Mouse (Mus musculus) cerebellum, postnatal 4 days (tissue): ENCODE results near the gene Evx2.

Experiments used
- DNase-seq, 2 experiments: peaks; one replicate each; pipeline ENCODE4 v3.0.0; 2022; ENCODE audit warnings: low spot score in 2 of 2, mixed read lengths in 1 of 2

Gene Evx2

DNA sequence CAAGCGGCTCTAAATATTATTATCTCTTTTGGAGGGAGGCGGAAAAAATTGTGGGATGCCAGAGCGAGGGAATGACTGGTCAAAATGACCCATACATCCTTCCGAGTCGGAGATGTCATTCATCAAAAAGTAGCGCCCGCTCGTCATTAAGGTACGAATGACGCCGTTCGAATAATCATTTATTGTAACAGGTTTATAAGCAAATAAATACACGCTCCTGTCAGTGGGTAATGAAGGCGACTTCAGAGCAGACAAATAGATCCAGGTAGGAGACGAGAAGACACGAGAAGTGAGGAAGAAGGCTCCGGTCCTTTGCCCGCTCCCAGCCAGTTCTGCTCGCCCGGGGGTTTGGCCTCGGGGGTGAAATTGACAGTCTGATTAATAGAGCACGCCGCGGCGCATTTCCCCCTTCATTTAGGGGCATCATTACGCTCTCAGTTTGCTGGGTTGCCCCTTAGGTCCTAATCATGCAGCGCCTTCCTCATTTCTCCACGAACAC is at the start of gene Evx2:
Evx2 (minus strand) TSS at position 51 of the 499 bp plus-strand sequence.
- DNase-seq: no peak

- no peak for DNase-seq
Observed at GRCm38 (mm10) chr2:74708676-74709075, 49.3 kb upstream of the Evx2 start.

GRCm38 (mm10) chr2:74707599-74707998 is 48.2 kb upstream of the Evx2 start:
- DNase-seq: peak in 1 of 2 experiments; percentile 13

DNA sequence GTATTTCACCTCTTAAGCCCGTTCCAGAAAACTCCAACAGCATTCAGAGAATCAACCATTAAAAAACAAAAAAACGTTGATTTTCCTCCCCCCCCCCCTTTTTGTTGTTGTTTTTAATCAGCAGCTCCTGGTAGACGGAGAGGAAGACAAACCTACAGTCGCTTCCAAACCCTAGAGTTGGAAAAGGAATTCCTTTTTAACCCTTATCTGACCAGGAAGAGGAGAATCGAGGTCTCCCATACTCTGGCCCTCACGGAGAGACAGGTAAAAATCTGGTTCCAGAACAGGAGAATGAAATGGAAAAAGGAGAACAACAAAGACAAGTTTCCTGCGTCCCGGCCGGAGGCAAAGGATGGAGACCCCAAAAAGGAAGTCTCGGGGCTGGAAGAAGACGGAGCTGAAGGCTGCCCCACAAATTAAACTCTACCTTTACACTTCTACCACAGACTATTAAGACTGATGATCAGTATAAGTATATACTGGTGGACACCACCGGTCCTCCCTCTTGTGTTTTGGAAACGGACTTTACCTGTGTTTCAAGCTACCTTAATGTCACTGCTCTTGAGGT is 47.1 kb upstream of the Evx2 start:
- DNase-seq: no peak

GRCm38 (mm10) chr2:74705467-74706089 is 46.2 kb upstream of the Evx2 start:
- peak in 1 of 2 experiments; percentile 17 for DNase-seq

- DNase-seq: peak in 1 of 2 experiments; percentile 10
Observed at GRCm38 (mm10) chr2:74704999-74705466, 45.7 kb upstream of the Evx2 start.

- peak in 1 of 2 experiments; percentile 13 for DNase-seq
Observed at GRCm38 (mm10) chr2:74704393-74704998, 45.1 kb upstream of the Evx2 start, which contains the start of gene Hoxd8. Gene Hoxd8 (plus strand): TSS chr2:74704615.

GRCm38 (mm10) chr2:74703720-74704392 is 44.5 kb upstream of the Evx2 start:
- peak in 1 of 2 experiments; percentile 15 for DNase-seq

DNA sequence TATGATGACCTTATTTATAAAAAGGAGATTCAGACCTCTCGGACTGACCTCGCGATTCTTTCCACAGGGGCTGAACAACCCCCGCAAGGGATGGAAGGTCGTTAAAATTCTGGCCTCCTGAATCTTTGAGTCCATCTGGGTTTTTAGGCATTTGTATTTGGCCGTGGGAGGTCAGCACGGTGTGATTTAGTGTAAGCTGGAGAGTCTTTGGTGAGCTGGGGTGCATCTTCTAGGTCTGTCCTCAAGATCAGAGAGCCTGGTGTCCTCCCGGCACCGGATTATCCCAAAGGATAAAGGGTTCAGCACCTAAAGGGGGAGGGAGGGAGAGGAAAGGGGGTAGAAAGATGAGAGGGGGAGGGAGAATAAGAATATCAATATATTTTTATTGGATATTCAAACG is 44.0 kb upstream of the Evx2 start:
- DNase-seq: no peak

DNA sequence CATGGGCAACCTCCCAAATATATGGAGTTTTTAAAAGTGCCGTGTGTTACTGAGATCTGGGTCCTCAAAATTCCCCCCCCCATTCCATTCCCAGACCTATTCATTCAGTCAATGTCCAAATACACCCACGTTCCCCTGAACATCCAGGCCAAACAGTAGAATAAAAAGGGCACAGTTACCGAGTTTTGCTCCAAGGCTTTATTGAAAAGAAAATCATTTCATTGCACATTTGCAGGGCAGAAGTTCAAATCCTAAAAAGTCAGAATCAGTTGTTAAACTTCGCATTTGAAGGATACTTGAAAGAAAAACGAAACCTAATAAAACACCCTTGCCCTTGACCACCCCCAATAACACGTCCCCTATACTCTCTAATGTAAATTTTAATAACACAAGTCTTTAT is 43.5 kb upstream of the Evx2 start:
- no peak for DNase-seq

DNA sequence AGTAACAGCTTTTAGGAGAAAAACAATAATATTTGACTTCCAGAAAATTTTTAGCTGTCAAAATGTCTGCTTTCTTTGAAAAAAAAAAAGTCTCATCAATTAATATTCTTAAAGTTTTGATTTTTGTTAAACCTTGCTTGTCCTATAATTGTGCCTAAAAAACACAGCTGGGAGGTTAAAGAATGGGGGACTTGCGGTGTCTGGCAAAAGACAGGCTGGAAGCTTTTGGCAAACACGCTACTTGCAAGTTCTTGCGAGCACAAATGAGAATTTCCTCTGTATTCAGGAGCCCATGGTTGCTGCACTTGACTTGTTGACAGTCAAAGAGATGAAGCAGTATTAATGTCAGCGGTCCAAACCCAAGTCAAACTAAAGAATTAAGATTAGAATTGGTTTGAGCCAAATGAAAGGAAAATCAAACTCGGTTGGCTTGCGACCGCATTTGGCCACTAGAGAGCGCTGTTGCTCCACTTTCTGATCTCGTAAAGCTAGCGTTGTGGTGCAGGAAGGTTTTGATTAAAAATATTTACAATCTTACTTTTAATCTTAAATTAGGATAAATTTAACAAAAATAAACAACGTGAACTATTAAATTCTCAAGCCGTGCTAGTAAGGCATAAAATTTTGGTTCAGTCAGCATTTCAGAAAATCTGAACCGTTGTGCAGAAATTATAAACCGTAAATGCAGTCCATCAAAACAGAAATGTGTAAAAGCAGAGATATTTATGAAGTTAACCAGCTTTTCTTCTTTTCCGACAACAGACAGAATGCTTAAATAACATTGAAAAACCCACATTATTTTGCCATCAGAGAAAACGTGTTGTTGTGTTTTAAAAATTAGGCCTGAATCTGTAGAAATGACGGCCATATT is 42.8 kb upstream of the Evx2 start:
- peak; percentile 77 to 87 for DNase-seq

DNA sequence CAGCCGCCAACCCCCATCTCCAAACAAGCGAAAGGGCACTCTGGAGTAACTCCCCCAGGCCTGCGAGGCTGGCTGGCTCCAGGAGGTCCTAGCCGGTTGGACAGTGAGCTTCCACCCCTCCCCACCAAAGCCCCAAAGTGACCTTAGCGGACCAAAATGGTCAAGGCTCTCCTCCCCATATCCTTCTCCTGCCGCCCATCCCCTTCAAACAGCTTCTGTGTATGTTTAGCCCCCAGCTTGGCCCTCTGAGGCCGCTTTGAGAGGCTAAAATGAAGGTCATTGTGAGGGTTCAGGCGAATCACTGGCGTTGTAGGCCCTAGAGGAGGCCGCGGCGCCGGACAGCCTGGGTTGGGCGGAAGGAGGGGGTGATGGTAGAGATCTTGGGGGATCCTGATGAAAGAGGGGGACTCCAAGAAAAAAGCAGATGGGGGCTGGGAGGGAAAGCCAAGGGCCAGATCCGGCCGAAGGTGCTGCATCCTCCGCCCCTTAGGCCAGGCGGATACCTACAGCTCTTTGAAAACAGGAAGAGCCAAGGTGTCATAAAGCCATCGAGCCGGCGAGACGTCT is 41.3 kb upstream of the Evx2 start:
- peak in 1 of 2 experiments; percentile 19 for DNase-seq

DNA sequence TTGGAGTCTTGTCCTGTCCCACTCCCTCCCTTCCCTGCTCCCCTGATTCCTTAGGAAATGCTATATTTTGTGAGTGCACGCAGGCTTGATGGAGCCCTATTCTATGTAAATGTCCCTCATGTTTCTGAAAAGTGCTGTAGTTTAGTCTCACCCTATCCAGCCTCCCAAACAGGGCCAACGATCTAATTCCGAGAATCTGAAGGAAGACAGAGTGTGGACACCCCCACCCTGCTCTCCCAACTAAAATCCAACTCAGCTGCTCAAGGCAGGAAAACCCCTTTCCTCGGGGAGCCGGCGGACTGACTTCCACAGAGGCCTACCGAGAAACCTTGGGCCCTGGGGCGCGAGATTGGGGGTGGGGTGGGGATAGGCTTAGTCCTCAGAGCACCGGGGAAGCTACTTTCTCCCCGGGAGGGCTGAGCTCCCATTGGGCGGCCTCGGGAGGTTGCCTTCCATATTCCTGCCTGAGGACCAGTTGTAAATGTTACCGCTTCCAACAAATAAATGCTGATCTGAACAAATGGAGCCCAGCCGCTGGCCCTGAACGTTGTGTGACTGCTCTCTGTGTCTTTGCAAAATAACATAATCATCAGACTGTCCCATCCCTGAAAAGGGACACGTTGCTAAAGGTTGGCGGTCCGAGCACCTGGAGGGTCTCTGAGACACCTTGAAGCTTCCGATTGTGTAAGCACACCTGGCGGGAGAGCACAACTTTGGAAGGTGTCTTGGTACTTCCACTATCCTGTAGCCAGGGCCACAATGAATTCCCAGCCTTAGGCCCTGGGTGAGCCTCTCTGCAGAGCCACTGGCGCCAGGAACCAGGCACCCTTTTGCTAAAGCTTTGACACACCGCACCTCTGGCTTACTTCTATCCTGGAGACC is 40.5 kb upstream of the Evx2 start:
- DNase-seq: peak in 1 of 2 experiments; percentile 18

DNA sequence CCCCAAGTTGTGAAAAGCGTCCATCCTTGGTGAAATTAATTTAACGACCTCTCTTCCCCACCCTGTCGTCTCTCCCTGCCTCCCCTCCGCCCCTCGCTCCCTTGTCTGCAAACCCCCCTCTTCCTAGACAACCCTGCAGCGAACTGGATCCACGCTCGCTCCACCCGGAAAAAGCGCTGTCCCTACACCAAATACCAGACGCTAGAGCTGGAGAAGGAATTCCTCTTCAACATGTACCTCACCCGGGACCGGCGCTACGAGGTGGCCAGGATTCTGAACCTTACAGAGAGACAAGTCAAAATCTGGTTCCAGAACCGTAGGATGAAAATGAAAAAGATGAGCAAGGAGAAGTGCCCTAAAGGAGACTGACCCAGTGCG is 39.7 kb upstream of the Evx2 start:
- peak in 1 of 2 experiments; percentile 10 for DNase-seq

- DNase-seq: peak in 1 of 2 experiments; percentile 19
Observed at GRCm38 (mm10) chr2:74698201-74699052, 39.1 kb upstream of the Evx2 start.

DNA sequence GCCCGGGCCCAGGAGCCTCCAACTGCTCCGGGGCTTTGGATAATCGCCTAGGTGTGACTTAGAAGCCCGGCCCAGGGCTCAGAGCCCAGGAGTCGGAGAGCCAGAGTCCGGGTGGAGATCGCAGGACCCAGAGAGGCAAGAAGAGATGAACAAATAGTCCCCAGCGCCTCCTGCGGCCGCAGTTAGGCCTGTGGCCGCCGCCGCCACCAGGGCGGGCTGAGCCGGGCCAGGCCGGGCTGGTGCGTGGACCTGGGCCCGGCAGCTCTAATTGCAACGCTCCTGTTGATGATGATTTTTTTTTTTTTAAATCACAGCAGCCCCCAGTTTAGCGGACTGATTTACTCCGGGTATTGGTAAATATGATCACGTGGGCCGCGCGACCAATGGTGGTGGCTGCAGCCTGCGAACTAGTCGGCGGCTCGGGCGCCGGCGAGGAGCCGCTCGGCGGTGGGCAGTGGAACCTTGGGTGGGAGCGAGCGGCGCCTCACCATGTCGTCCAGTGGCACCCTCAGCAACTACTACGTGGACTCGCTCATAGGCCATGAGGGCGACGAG is 38.3 kb upstream of the Evx2 start, which contains the start of gene Hoxd9:
Hoxd9 (plus strand) TSS at position 161 of the 555 bp plus-strand sequence.
- peak in 1 of 2 experiments; percentile 18 for DNase-seq

DNA sequence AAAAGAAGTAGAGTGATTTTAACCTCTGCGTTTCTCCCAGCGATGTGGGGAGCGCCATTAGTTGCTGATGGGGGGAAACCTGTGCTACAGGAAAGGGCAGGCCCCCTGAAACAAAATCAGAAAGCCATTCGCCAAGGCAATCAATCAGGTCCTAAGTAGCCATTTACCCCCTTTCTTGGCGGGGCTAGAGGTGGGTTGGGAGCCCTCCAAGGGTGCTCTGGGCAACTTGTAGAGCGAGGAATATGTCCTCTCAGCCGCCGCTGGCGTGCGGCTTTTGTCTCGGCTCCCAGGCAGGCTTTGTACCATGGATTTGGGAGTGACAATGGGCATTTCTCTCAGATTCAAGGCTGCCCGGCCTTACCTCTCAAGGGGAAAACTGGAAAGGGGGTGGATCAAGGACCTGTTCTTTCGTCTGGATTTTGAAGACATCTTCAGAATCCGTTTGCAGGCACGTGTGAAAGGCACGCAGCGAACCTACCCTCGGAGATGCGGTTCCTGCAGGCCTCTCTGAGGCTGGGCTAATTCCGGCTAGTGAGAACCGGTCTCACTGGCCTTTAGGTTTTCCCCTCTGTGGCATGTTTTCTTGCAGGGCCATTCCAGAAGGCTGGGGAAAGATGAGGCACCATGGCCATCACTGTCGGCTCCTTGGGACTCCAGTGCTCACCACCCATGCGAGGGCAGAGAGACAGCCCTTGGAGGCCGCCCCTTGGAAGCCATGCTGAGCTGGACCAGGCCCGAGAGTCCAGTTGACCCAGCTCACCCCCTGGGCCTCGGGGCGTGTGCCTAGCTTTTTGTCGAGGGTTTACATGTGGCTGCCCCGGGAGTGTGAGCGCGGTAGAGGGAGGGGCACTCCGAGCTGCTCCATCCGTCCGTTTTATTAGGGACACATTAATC is 37.3 kb upstream of the Evx2 start:
- peak in 1 of 2 experiments; percentile 13 for DNase-seq
